Mouse (Mus musculus) ES-E14 (cell line): ENCODE results near the gene Inka1. TPM values are rescaled to one million over a fixed set of nuclear protein-coding genes. Genes with fewer than 3 reads are reported as not detected.
A peak's percentile ranks its signal among the peaks of the same experiment; 100 is the strongest.
"Not testable (repeated sequence)": the region's sequence is repeated elsewhere in the genome, so short reads cannot be mapped to it uniquely, and the experiment has no call there.

ENCODE experiments used
- DNase-seq: peaks from one replicate; pipeline ENCODE4 v3.0.0-alpha.2; 2013; ENCODE audit warnings: low read depth, low spot score
- H3K27ac ChIP-seq: 2 replicates; pipeline ENCODE4 v1.5.1; 2012; ENCODE audit warnings: low read depth, mild to moderate bottlenecking, low read length, moderate library complexity, mixed read lengths; ENCODE audit not compliant: poor library complexity, insufficient read depth, severe bottlenecking
- H3K36me3 ChIP-seq: 2 replicates; pipeline ENCODE4 v1.6.1; 2012; ENCODE audit warnings: mild to moderate bottlenecking, low read length, moderate library complexity, mixed read lengths; ENCODE audit not compliant: control insufficient read depth, poor library complexity, insufficient read depth, severe bottlenecking
- H3K4me1 ChIP-seq, 2 experiments: fragments of 150-350 bp in 1 of 2; sonication (generic) in 1 of 2; 2 replicates each; pipeline ENCODE4 v1.6.1; 2012; ENCODE audit warnings: low read length in 2 of 2, mild to moderate bottlenecking in 1 of 2, mixed read lengths in 1 of 2; ENCODE audit not compliant: control insufficient read depth in 2 of 2, insufficient read depth in 2 of 2, poor library complexity in 1 of 2
- H3K4me3 ChIP-seq, 2 experiments: fragments of 150-350 bp in 1 of 2; sonication (generic) in 1 of 2; 2 replicates each; pipeline ENCODE4 v1.5.1; 2012; ENCODE audit warnings: low read length in 2 of 2, low read depth in 1 of 2, mild to moderate bottlenecking in 1 of 2, mixed read lengths in 1 of 2; ENCODE audit not compliant: insufficient read depth in 1 of 2, poor library complexity in 1 of 2, severe bottlenecking in 1 of 2
- H3K9ac ChIP-seq: 2 replicates; pipeline ENCODE4 v1.6.1; 2012; ENCODE audit warnings: low read depth, mild to moderate bottlenecking, low read length, mixed read lengths; ENCODE audit not compliant: poor library complexity, insufficient read depth, severe bottlenecking
- H3K9me3 ChIP-seq: fragments of 150-350 bp; sonication (generic); 2 replicates; pipeline ENCODE4 v1.6.1; 2012; ENCODE audit warnings: low read depth, mild to moderate bottlenecking, low read length; ENCODE audit not compliant: control insufficient read depth, insufficient read depth
- CHD2 ChIP-seq: IDR thresholded peaks from 2 replicates; pipeline ENCODE4 v1.6.1; 2014; ENCODE audit warnings: mild to moderate bottlenecking, low read depth, low read length, inconsistent platforms
- HCFC1 ChIP-seq: IDR thresholded peaks from 2 replicates; pipeline ENCODE4 v1.6.1; 2012; ENCODE audit warnings: low read length, inconsistent platforms, borderline replicate concordance; ENCODE audit not compliant: insufficient read depth
- MAFK ChIP-seq: IDR thresholded peaks from 2 replicates; pipeline ENCODE4 v1.6.1; 2014; ENCODE audit warnings: mild to moderate bottlenecking, low read depth, low read length, inconsistent platforms; ENCODE audit not compliant: insufficient read depth
- ZC3H11A ChIP-seq: IDR thresholded peaks from 2 replicates; pipeline ENCODE4 v1.6.1; 2012; ENCODE audit warnings: low read depth, mild to moderate bottlenecking, inconsistent platforms, low read length, borderline replicate concordance
- ZNF384 ChIP-seq: IDR thresholded peaks from 2 replicates; pipeline ENCODE4 v1.6.1; 2012; ENCODE audit warnings: low read depth, low read length, inconsistent platforms
- in situ Hi-C, 2 experiments: fragments of 600-800 bp; cut with MboI; formaldehyde crosslinking; loops; one replicate each; pipeline ENCODE4 v1.15.1; 2025; ENCODE audit warnings: low sequenced_read_pairs in 2 of 2, inconsistent platforms in 1 of 2; ENCODE audit not compliant: unreplicated experiment in 2 of 2
- total RNA-seq: library from RNA; depleted of rRNA; stranded (reverse); fragments of 300-350 nt; gene quantifications from 2 replicates; pipeline ENCODE4 v1.2.3, GENCODE M21; 2012

The Inka1 gene
- total RNA-seq, 1 experiment, result 6.1 TPM

DNA sequence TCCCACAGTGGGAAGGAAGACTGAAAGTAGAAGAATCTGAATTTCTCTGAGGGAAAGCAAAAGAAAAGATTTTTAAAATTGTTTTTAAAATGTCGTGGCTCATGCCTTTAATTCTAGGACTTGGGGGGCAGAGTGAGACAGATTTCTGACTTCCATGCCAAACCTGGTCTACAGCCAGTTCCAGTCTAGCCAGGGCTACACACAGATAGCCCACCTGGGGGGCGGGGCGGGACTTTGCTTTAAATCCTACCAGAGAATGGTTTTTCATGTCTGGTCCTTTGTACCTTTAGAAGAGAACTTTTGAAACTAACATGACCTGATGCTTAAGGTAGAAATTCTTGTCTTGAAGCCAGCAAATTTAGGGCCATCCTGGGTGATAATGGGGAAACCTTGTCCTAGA, 37.5 kb upstream of the Inka1 start:
- H3K4me1 ChIP-seq, result no peaks in the 10 kb centered on the region
- no peaks in the 10 kb centered on the region for H3K9me3 ChIP-seq
- DNase-seq, result no peak
- TF ChIP-seq ZC3H11A, result no peak
- TF ChIP-seq CHD2, result no peak
- no peak for TF ChIP-seq MAFK
- TF ChIP-seq ZNF384, result no peak
- TF ChIP-seq HCFC1, result no peak
- in situ Hi-C loops, result no loop called here
- H3K4me3 ChIP-seq, result no peak overlapping the region
- H3K27ac ChIP-seq, result no peak overlapping the region
- peaks cover 9% of the 10 kb centered on the region; the same call in 1 of the 2 replicates for H3K36me3 ChIP-seq
- no peak overlapping the region for H3K9ac ChIP-seq

DNA sequence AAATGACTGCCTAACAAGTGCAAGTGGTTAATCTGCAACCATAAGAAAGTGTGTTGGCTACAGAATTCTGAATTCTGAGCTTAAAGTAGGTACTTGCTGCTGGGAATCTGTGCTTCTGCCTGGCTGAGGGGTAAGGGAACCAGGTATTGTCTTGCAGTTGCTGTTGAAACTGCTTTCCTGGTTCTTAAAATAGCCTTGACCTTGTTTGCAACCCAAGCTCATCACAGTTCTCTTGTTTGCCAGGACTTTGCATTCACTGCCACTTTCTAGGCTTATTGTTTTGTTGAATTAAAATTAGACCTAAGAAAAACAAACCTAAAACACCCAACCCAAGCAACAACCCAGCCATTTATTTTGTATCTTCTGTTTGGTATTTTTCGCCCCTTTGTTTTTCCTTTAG, 35.1 kb upstream of the Inka1 start:
- H3K9ac ChIP-seq, result no peak overlapping the region

DNA sequence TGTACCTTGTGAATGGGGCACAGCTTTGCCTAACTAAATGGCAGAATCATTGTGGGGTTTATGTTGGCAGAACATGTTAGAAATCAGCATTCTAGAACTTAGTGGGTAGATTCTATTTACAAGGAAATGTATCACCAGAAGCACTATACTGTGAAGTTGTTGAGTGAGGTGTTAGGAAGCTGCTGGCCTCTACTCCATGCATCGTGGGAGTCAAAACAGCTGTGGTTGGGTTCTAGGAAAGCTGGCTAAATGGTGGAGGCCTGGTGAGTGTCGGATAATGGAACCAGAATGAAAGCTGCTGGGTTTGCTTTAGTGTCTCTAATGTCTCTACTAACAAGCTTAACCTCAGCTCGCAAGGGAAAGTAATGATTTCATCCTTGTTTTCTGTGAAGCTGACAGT, 31.4 kb upstream of the Inka1 start:
- Histone ChIP-seq H3K4me3 (no peak overlapping the region), H3K36me3 (peaks cover 2% of the 10 kb centered on the region; the same call in 1 of the 2 replicates), H3K9me3 (no peaks in the 10 kb centered on the region), H3K9ac (no peak overlapping the region), H3K27ac (no peak overlapping the region), H3K4me1 (no peaks in the 10 kb centered on the region)
- TF ChIP-seq MAFK (no peak), CHD2 (no peak), ZC3H11A (no peak), HCFC1 (no peak), ZNF384 (no peak)
- no peak for DNase-seq
- in situ Hi-C loops, result no loop called here

More for the DNA sequence above, 35.1 kb upstream of the Inka1 start:
- DNase-seq, result no peak
- peaks cover 5% of the 10 kb centered on the region; the same call in 1 of the 2 replicates for H3K36me3 ChIP-seq
- H3K4me3 ChIP-seq, result no peak overlapping the region
- TF ChIP-seq HCFC1, result no peak
- TF ChIP-seq ZNF384, result no peak
- TF ChIP-seq CHD2, result no peak
- no peak for TF ChIP-seq ZC3H11A
- TF ChIP-seq MAFK, result no peak
- no peak overlapping the region for H3K27ac ChIP-seq
- in situ Hi-C loops, result no loop called here
- H3K9me3 ChIP-seq, result no peaks in the 10 kb centered on the region
- no peaks in the 10 kb centered on the region for H3K4me1 ChIP-seq

DNA sequence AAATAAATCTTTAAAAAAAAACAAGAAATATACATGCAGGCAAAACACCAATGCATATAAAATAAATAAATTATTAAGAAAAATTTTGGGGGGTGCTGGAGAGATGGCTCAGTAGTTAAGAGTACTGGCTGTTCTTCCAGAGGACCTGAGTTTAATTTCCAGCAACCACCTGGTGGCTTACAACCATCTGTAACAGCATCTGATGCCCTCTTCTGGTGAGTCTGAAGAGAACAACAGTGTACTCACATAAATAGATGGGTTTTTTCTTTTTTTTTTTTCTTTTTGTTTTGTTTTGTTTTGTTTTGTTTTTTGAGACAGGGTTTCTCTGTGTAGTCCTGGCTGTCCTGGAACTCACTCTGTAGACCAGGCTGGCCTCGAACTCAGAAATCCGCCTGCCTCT, 27.9 kb upstream of the Inka1 start:
- H3K9me3 ChIP-seq, H3K36me3 ChIP-seq, H3K4me1 ChIP-seq, H3K27ac ChIP-seq, in situ Hi-C loops, DNase-seq, H3K9ac ChIP-seq, H3K4me3 ChIP-seq: not testable (repeated sequence)
- TF ChIP-seq ZNF384, result peak; percentile 82

DNA sequence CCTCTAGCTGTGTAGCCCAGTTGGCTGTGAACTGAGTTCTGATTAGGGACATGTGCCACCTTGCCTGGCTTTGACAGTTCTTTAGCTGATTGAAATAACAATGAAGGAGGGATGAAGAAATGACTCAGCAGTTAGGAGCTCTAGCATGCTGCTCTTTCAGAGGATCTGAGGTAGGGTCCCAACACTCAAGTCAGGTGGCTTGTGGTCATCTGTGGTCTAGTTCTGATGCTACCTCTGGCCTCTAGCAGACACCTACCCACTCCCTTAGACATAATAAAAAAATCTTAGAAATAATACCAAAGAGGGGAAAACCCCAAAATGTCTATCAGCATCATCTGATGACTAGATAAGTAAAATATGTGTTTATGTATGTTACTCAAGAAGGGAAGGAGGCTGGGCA, 24.7 kb upstream of the Inka1 start:
- Histone ChIP-seq H3K4me1 (peaks cover 2 to 9% of the 10 kb centered on the region in 2 experiments; a peak in 3 of 4 replicates), H3K9ac (no peak overlapping the region), H3K9me3 (no peaks in the 10 kb centered on the region), H3K4me3 (no peak overlapping the region), H3K27ac (no peak overlapping the region), H3K36me3 (peaks cover 1% of the 10 kb centered on the region; the same call in 1 of the 2 replicates)
- in situ Hi-C loops, result no loop called here
- peak; percentile 81 for TF ChIP-seq MAFK
- no peak for TF ChIP-seq CHD2
- DNase-seq, result no peak
